Mouse (Mus musculus) C2C12 (cell line): Measurements from ENCODE around the gene Tmem18. TPM values are rescaled to one million over a fixed set of nuclear protein-coding genes. Genes with fewer than 3 reads are reported as not detected.
A peak's percentile ranks its signal among the peaks of the same experiment; 100 is the strongest.

ENCODE experiments used
- H3K27me3 ChIP-seq: one replicate; pipeline ENCODE4 v1.6.1; 2011; ENCODE audit not compliant: control insufficient read depth, insufficient read depth, insufficient read length
- H3K36me3 ChIP-seq: one replicate; pipeline ENCODE4 v1.6.1; 2011; ENCODE audit not compliant: control insufficient read depth, insufficient read depth
- H3K4me3 ChIP-seq: one replicate; pipeline ENCODE4 v1.5.1; 2011; ENCODE audit warnings: mild to moderate bottlenecking, control low read depth; ENCODE audit not compliant: poor library complexity, insufficient read depth, severe bottlenecking
- H3K79me2 ChIP-seq: one replicate; pipeline ENCODE4 v1.6.1; 2011; ENCODE audit not compliant: control insufficient read depth, insufficient read depth
- H3K79me3 ChIP-seq: one replicate; pipeline ENCODE4 v1.6.1; 2011; ENCODE audit warnings: low read depth, control low read depth
- H3ac ChIP-seq: one replicate; pipeline ENCODE3; 2011; ENCODE audit warnings: low read depth; ENCODE audit not compliant: control insufficient read depth, insufficient read length
- CEBPB ChIP-seq: IDR thresholded peaks from one replicate; pipeline ENCODE4 v1.6.1; 2011; ENCODE audit warnings: low read depth, mild to moderate bottlenecking, control low read depth, moderate library complexity
- CTCF ChIP-seq: IDR thresholded peaks from one replicate; pipeline ENCODE4 v1.5.1; 2011; ENCODE audit not compliant: control insufficient read depth, insufficient read depth, insufficient read length
- FOSL1 ChIP-seq: IDR thresholded peaks from one replicate; pipeline ENCODE4 v1.8.0; 2011; ENCODE audit warnings: mild to moderate bottlenecking, low read length; ENCODE audit not compliant: poor library complexity, insufficient read depth, severe bottlenecking
- MAX ChIP-seq: IDR thresholded peaks from one replicate; pipeline ENCODE4 v1.6.1; 2011; ENCODE audit warnings: mild to moderate bottlenecking, control low read depth
- MYOD1 ChIP-seq: IDR thresholded peaks from one replicate; pipeline ENCODE4 v1.6.1; 2011; ENCODE audit warnings: low read depth; ENCODE audit not compliant: control insufficient read depth, insufficient read length
- MYOG ChIP-seq: IDR thresholded peaks from one replicate; pipeline ENCODE4 v1.6.1; 2011; ENCODE audit not compliant: control insufficient read depth, insufficient read length; ENCODE audit errors: extremely low read depth
- USF1 ChIP-seq: IDR thresholded peaks from one replicate; pipeline ENCODE4 v1.6.1; 2011; ENCODE audit warnings: low read depth, mild to moderate bottlenecking, control low read depth, moderate library complexity
- microRNA-seq: library from miRNA; unstranded; fragments of <30 nt; microRNA quantifications from one replicate; pipeline ENCODE4, GENCODE M21; 2019; ENCODE audit warnings: borderline microRNAs expressed
- polyA plus RNA-seq: library from polyadenylated mRNA; unstranded; fragments of >200 nt; fragmentation: generic; extraction: Trizol; gene quantifications from one replicate; pipeline ENCODE4 v1.2.1, GENCODE M21; 2012; ENCODE audit warnings: missing spikeins

Gene Tmem18
- polyA plus RNA-seq, 1 experiment: 6.9 TPM

- Histone ChIP-seq H3ac (no peak overlapping the region), H3K79me2 (no peaks in the 10 kb centered on the region), H3K79me3 (no peaks in the 10 kb centered on the region), H3K36me3 (no peaks in the 10 kb centered on the region), H3K4me3 (no peak overlapping the region), H3K27me3 (peaks cover 9% of the 10 kb centered on the region)
- TF ChIP-seq CEBPB: no peak
Measured at GRCm38 (mm10) chr12:30618425-30618824, 34.2 kb downstream of the Tmem18 start.

GRCm38 (mm10) chr12:30628466-30628865 lies 44.2 kb downstream of the Tmem18 start:
- H3K4me3 ChIP-seq: no peak overlapping the region
- no peaks in the 10 kb centered on the region for H3K36me3 ChIP-seq
- no peaks in the 10 kb centered on the region for H3K79me3 ChIP-seq
- no peaks in the 10 kb centered on the region for H3K27me3 ChIP-seq
- no peak for TF ChIP-seq MYOD1
- no peak for TF ChIP-seq FOSL1
- no peak for TF ChIP-seq MAX
- TF ChIP-seq CTCF: no peak
- TF ChIP-seq MYOG: no peak
- TF ChIP-seq USF1: no peak
- TF ChIP-seq CEBPB: peak; percentile 1
- H3K79me2 ChIP-seq: no peaks in the 10 kb centered on the region
- H3ac ChIP-seq: no peak overlapping the region

GRCm38 (mm10) chr12:30634534-30634933 lies 50.3 kb downstream of the Tmem18 start:
- H3ac ChIP-seq: no peak overlapping the region
- TF ChIP-seq MYOD1 (no peak), USF1 (no peak), CTCF (no peak), MYOG (no peak)
- H3K4me3 ChIP-seq: no peak overlapping the region
- no peaks in the 10 kb centered on the region for H3K79me3 ChIP-seq
- H3K27me3 ChIP-seq: no peaks in the 10 kb centered on the region
- H3K36me3 ChIP-seq: no peaks in the 10 kb centered on the region
- H3K79me2 ChIP-seq: no peaks in the 10 kb centered on the region

Small RNA genes lying within 50 kb of the gene (microRNA-seq; reads per million reads assigned to microRNA genes)
- not detected for gene Gm25243

Other genes with a start within 250 kb of the Tmem18 start
- not detected for gene Sntg2, start 211.1 kb upstream of the Tmem18 start, polyA plus RNA-seq